Mouse (Mus musculus) cerebellum, adult 2 months (tissue): ENCODE results near the gene Plcb3. TPM values are rescaled to one million over a fixed set of nuclear protein-coding genes. Genes with fewer than 3 reads are reported as not detected.

Experiments
- DNase-seq, 2 experiments: peaks; one replicate each; pipeline ENCODE4 v3.0.0; 2021
- H3K27ac ChIP-seq: fragments of 200-500 bp; 2 replicates; pipeline ENCODE4 v1.5.1; 2012; ENCODE audit warnings: low read length, control low read depth, inconsistent platforms; ENCODE audit not compliant: insufficient read depth
- H3K27me3 ChIP-seq: fragments of 200-500 bp; 2 replicates; pipeline ENCODE4 v1.6.1; 2012; ENCODE audit warnings: inconsistent platforms, mild to moderate bottlenecking, low read length, moderate library complexity; ENCODE audit not compliant: control insufficient read depth, insufficient read depth
- H3K4me1 ChIP-seq: fragments of 200-500 bp; 2 replicates; pipeline ENCODE4 v1.6.1; 2011; ENCODE audit warnings: low read length; ENCODE audit not compliant: control insufficient read depth, insufficient read depth
- H3K4me3 ChIP-seq: fragments of 200-500 bp; replicated peaks from 2 replicates; pipeline ENCODE3; 2011; ENCODE audit warnings: mild to moderate bottlenecking, low read depth, low read length, control low read depth; ENCODE audit not compliant: insufficient read depth
- CTCF ChIP-seq: fragments of 200-500 bp; IDR thresholded peaks from 2 replicates; pipeline ENCODE4 v1.5.1; 2011; ENCODE audit warnings: low read depth, mild to moderate bottlenecking, control low read depth, low read length, moderate library complexity, borderline replicate concordance; ENCODE audit not compliant: insufficient read depth
- POLR2A ChIP-seq: fragments of 200-500 bp; IDR thresholded peaks from 2 replicates; pipeline ENCODE4 v1.6.1; 2011; ENCODE audit warnings: low read length, control low read depth, borderline replicate concordance; ENCODE audit not compliant: insufficient read depth
- WGBS: fragments of 180-500 bp; shearing (Covaris S2); methylation state at CpG from one replicate; pipeline ENCODE4 v1.1.7; 2018; 5-methylcytosine and 5-hydroxymethylcytosine counted together
- polyA plus RNA-seq: library from polyadenylated mRNA; depleted of rRNA; stranded (reverse); fragments of >200 nt; gene quantifications from 2 replicates; pipeline ENCODE4 v1.2.3, GENCODE M21; 2012

Plcb3 gene
- polyA plus RNA-seq, 1 experiment, result 53.2 TPM

DNA sequence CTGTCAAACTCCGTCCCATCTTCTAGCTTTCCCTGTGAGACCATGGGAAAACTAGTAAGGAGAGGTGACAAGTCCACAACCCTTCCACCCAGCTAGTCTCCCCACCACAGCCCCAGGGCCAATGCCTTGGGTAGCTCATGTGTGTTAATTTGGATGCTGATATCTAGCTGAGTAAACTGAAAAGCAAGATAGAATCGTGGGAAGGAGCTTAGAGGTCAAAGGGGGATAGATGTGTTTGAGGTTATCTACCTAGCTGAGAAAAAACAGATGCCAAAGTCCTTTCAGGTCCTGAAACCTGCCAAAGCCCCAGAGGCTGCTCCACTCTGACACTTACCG, 2.3 kb upstream of the Plcb3 start:
- Histone ChIP-seq H3K27me3 (no peaks in the 10 kb centered on the region), H3K4me3 (peak overlapping the region; percentile 20), H3K4me1 (peaks cover 8% of the 10 kb centered on the region; the same call in 1 of the 2 replicates), H3K27ac (no peak overlapping the region)
- TF ChIP-seq CTCF, result no peak
- no peak for TF ChIP-seq POLR2A
- DNase-seq, result no peak
- WGBS, result 33% methylated on average over 3 of the region's 3 CpGs

DNA sequence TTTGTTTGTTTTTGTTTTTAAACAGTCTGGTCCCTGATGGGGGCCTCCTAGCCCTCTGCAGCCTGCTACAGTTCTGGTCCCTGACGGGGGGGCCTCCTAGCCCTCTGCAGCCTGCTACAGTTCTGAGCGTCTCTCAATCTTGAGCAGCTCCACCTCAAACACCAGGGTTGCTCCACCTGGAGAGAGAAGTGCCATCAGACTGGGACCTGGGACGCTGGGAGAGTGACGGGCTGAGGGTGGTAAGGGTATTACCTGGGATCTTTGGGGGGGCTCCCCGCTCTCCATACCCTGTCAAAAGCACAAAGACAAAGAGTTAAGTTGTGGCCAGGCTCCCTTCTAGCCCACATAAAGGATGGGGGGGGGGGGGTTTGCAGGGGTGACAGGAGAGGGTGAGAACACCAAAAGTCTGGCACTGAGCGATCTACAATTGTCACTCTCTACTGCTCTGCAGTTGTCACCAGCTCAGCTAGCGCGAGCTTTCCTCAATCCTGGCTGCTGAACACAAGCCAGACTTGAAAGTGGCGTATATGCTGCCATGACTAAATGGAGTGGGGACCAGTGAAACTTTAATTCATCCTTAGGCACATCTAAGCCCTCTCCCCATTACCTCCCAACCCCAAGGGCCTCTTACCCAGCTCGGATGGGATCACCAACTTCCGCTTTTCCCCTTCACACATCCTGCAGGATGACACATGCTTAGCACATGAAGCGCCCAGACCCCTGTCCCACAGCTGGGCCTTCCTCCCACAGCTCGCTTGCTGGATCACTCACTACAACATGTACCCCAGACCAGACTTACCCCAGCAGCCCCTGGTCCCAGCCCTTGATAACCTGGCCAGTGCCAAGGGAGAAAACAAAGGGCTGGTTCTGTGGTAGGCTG, 1.7 kb upstream of the Plcb3 start:
- DNase-seq, result no peak
- no peak overlapping the region for H3K27ac ChIP-seq
- no peaks in the 10 kb centered on the region for H3K27me3 ChIP-seq
- H3K4me1 ChIP-seq, result peaks cover 8% of the 10 kb centered on the region; the same call in 1 of the 2 replicates
- WGBS, result 77% methylated on average over 13 of the region's 13 CpGs
- no peak overlapping the region for H3K4me3 ChIP-seq
- TF ChIP-seq POLR2A (no peak), CTCF (no peak)

DNA sequence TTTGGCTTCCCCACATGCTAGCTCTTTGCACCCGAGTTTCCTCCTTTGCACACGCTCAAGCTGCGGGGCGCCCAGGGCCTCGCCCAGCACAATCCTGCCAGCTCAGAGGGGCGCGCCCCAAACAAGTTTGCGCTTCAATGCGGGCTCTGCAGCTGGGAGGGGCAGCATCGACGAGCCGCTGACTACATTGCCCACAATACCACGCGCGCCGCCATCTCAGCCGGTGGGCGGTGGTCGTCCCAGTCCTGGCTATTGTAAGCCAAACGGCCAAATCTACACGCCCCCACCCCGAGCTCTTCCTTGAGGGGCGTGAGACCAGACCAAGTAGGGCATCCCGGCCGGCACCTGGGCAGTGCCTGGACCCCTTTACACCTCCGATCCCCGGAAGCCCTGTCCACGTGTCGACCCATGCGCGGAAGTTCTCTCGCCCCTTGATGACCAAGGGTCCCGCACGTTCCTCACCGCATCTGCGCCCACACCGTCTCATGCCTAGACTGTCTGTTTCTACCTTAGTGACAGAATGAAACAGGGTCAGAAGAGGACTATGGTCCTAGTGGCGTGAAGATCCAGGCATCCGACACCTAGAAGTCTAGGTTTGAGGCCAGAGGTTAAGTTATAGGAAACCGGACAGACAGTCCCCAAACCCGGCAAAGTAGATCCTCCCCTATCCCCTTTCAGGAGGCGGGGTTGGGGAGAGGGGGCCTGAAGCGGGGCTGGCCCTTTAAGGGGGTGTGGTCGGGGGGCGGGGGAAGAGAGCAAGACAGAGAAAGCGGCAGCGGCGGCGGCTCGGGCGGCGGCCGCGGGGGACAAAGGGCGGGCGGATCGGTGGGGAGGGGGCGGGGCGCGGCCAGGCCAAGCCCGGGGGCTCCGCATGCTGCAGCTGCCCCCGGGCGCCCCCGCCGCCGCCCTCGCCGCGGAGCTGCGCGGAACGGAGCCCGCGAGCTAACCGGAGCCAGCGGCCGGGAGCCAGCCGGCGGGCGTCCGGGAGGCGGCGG, 1.8 kb downstream of the Plcb3 start, which contains the start of gene Ppp1r14b:
TSS of gene Ppp1r14b (plus strand) at position 758 of the 995 bp plus-strand sequence.
- H3K4me1 ChIP-seq, result peaks cover 6% of the 10 kb centered on the region; the same call in 1 of the 2 replicates
- TF ChIP-seq CTCF, result no peak
- no peak for TF ChIP-seq POLR2A
- peak; percentile 57 to 64 for DNase-seq
- WGBS, result under 1% methylated on average over 84 of the region's 84 CpGs
- H3K4me3 ChIP-seq, result peak within 1 kb of the TSS; percentile 97
- H3K27ac ChIP-seq, result no peak within 1 kb of the TSS
- no peaks in the 10 kb centered on the region; the same call in 1 of the 2 replicates for H3K27me3 ChIP-seq

DNA sequence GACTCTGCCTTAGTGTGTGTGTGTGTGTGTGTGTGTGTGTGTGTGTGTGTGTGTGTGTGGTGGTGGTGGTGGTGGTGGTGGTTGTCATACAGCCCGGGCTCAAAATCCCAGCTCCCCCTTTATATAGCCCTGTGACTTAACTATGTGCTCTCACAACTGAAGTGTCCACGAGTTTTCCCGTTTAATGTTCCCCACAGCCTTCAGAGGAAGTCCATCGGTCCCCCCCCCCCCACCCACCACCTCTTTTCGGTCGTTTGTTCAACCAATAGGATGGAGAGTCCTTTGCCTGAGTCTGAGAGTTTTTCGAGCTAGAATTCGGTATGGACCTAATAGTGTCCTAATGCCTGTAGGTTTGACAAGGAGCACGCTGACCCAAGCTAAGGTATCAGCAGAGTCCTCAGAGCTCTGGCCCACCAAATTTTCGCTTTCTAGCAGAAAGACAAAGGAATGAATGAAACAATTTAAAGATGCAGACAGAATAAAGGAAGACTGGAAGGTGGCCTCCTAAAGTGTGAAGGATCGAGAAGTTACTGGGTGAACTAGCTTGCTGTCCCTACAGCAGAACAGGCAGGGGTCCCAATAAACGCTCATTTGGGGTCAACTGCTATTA, 2.6 kb downstream of the Plcb3 start:
- Histone ChIP-seq H3K4me1 (peaks cover 2% of the 10 kb centered on the region; the same call in 1 of the 2 replicates), H3K27ac (no peak overlapping the region), H3K4me3 (no peak overlapping the region), H3K27me3 (no peaks in the 10 kb centered on the region; the same call in 1 of the 2 replicates)
- TF ChIP-seq CTCF, result no peak
- TF ChIP-seq POLR2A, result no peak
- 40% methylated on average over 12 of the region's 12 CpGs for WGBS
- no peak for DNase-seq

DNA sequence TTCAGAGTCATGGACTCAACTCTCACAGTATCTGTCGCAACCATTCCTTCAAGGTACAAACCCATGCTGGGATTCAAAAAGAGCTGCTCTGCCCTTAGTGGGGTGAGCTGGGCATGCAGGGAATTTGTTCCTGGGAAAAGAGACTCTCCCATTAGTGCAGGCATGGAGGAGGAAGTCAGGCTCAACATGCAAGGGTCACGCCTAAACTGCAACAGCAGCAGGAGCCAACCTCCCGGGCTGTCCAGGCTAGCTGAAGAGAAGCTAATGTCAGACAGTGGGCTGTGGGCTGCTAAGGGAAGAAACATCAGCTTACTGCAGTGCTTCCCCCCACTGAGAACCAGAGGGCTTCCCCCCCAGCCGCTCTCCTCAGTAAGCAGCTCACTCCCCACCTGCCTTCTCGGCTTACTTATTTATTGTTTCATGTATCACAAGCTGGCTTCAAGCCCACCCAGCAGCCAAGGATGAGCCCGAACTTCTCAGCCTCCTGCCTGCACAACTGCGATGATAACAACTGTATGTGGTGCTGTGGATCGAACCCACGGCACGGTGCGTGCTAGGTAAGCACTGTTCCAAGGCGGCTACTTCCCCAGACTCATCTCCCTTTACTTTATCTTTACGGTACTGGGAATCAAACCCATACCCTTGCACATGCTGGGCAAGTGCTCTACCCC, 3.9 kb downstream of the Plcb3 start:
- WGBS, result 85% methylated on average over 13 of the region's 13 CpGs
- Histone ChIP-seq H3K27ac (no peak overlapping the region), H3K27me3 (no peaks in the 10 kb centered on the region; the same call in 1 of the 2 replicates), H3K4me3 (no peak overlapping the region), H3K4me1 (peaks cover 7% of the 10 kb centered on the region)
- DNase-seq, result no peak
- TF ChIP-seq POLR2A, result no peak
- TF ChIP-seq CTCF, result no peak

DNA sequence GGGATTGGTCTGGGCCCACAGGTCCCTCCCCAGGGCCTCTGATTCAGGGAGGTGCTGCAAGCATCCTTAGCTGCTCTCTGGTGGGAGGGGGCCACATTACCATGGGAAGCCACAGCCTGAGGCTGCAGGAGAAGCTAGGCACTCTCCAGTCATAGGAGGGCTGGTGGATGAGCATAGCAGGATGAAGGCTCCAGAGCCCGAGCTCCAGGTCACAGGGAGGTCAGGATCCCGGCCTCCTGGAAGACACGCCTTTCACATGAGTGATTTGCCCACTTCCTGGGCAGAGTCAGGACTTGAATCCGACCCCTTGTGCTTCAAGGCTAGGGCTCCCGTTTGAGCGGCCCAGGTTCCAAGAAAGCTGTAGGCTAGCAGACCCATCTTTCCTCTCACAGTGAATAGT, 4.6 kb downstream of the Plcb3 start:
- DNase-seq, result no peak
- H3K4me3 ChIP-seq, result no peak overlapping the region
- 80% methylated on average over 6 of the region's 6 CpGs for WGBS
- H3K27me3 ChIP-seq, result no peaks in the 10 kb centered on the region; the same call in 1 of the 2 replicates
- H3K4me1 ChIP-seq, result peaks cover 12% of the 10 kb centered on the region
- H3K27ac ChIP-seq, result no peak overlapping the region
- TF ChIP-seq POLR2A (no peak), CTCF (no peak)
